ENCODE assay signal across 26 mouse cellular contexts in genomic region chr8:116461472-116461871, GRCm38 (mm10). TPM values are rescaled to one million over a fixed set of nuclear protein-coding genes. Genes with fewer than 3 reads are reported as not detected.
DNase-seq lines count a peak whose midpoint lies in the region; ATAC-seq and TF ChIP-seq lines count a peak whose summit lies in the region.
"Had no signal": no experiment of that assay in that cellular context is flagged by ENCODE, and none has a peak within 500 bp of the region (broad histone marks: within the 10 kb centered on the region; RNA-seq: fewer than 3 reads in every experiment).

No protein-coding gene starts in this region.

- peak overlapping the region; percentile 36; the same call in 1 of the 2 replicates for H3K4me2 ChIP-seq in CH12.LX (ENCODE audit: insufficient read depth, low read depth, poor library complexity, severe bottlenecking)
- H3K4me2 ChIP-seq in midbrain, embryonic 11.5 days, result no peak overlapping the region
- no peak overlapping the region for H3K4me2 ChIP-seq in hindbrain, embryonic 12.5 days (replicated peaks)
- H3K4me2 ChIP-seq: embryonic facial prominence, embryonic 13.5 days; forebrain, embryonic 12.5 days; heart, embryonic 13.5 days; hindbrain, embryonic 13.5 days; intestine, embryonic 15.5 days had no signal

- no peak overlapping the region for H3K27ac ChIP-seq in CH12.LX (ENCODE audit: insufficient read depth, low read depth)
- H3K27ac ChIP-seq in midbrain, embryonic 11.5 days (ENCODE audit: low read depth, low read length), result no peak overlapping the region
- no peak overlapping the region for H3K27ac ChIP-seq in hindbrain, embryonic 12.5 days
- H3K27ac ChIP-seq: embryonic facial prominence, embryonic 13.5 days; forebrain, embryonic 12.5 days; heart, embryonic 13.5 days; hindbrain, embryonic 13.5 days; hindbrain, postnatal 0 days; intestine, embryonic 15.5 days had no signal

- TF ChIP-seq POLR2A in CH12.LX (IDR thresholded peaks at IDR 0.05; ENCODE audit: low read depth, low read length), result no peak

- H3K27me3 ChIP-seq in CH12.LX (replicated peaks), result no peaks in the 10 kb centered on the region
- H3K27me3 ChIP-seq in midbrain, embryonic 11.5 days (ENCODE audit: control insufficient read depth, insufficient read depth, low read length), result no peaks in the 10 kb centered on the region
- H3K27me3 ChIP-seq in hindbrain, embryonic 12.5 days, result no peaks in the 10 kb centered on the region
- H3K27me3 ChIP-seq: embryonic facial prominence, embryonic 13.5 days; forebrain, embryonic 12.5 days; heart, embryonic 13.5 days; hindbrain, embryonic 13.5 days; intestine, embryonic 15.5 days had no signal

- no peak for TF ChIP-seq RAD21 in CH12.LX (IDR thresholded peaks at IDR 0.05; ENCODE audit: low read depth, low read length)

- DNase-seq in A20 (ENCODE audit: low read depth, low spot score) (peak; percentile 59), CH12.LX (ENCODE audit: extremely low read depth) (no peak)
- peak; percentile 12 to 28 for DNase-seq in thymus, postnatal 10 days (ENCODE audit: low spot score in 2 of 2)
- DNase-seq in spleen, postnatal 36 days (ENCODE audit: low spot score in 2 of 2), result no peak
- DNase-seq in midbrain, embryonic 11.5 days (ENCODE audit: low spot score, missing footprints), result no peak
- DNase-seq in cerebellum, postnatal 14 days, result no peak
- DNase-seq: adrenal gland, adult 2 months; adrenal gland, postnatal 25 days; cerebellum, adult 8-10 months; cerebellum, postnatal 25 days; forebrain, postnatal 0 days; gastrocnemius, postnatal 14 days; heart, postnatal 36 days had no signal

- no peaks in the 10 kb centered on the region for H3K36me3 ChIP-seq in CH12.LX (replicated peaks in 1 of 2; ENCODE audit: control insufficient read depth in 1 of 2, insufficient read depth in 1 of 2, low read length in 1 of 2)
- no peaks in the 10 kb centered on the region for H3K36me3 ChIP-seq in midbrain, embryonic 11.5 days (ENCODE audit: control insufficient read depth, insufficient read depth, low read length)
- H3K36me3 ChIP-seq in hindbrain, embryonic 12.5 days, result no peaks in the 10 kb centered on the region
- H3K36me3 ChIP-seq: embryonic facial prominence, embryonic 13.5 days; forebrain, embryonic 12.5 days; heart, embryonic 13.5 days; hindbrain, embryonic 13.5 days; intestine, embryonic 15.5 days had no signal

- WGBS in midbrain, embryonic 11.5 days, result 77% methylated on average over 4 of the region's 4 CpGs
- WGBS in hindbrain, embryonic 12.5 days, result 79% methylated on average over 4 of the region's 4 CpGs

- ATAC-seq in inflammation-experienced regulatory T-cells, adult 6 months, result peak; percentile 85
- no peak for ATAC-seq in midbrain, embryonic 11.5 days (ENCODE audit: low FRiP score)
- no peak for ATAC-seq in hindbrain, embryonic 12.5 days (ENCODE audit: low FRiP score)
- ATAC-seq: forebrain, postnatal 0 days; hindbrain, postnatal 0 days; intestine, embryonic 15.5 days; Patski had no signal

- H3K9me3 ChIP-seq in CH12.LX (replicated peaks; ENCODE audit: low read length), result no peaks in the 10 kb centered on the region
- H3K9me3 ChIP-seq in midbrain, embryonic 11.5 days (ENCODE audit: control insufficient read depth, low read length), result no peaks in the 10 kb centered on the region
- no peaks in the 10 kb centered on the region for H3K9me3 ChIP-seq in hindbrain, embryonic 12.5 days (replicated peaks)
- H3K9me3 ChIP-seq: forebrain, embryonic 12.5 days; heart, embryonic 13.5 days; hindbrain, embryonic 13.5 days; intestine, embryonic 15.5 days had no signal

- no peak overlapping the region for H3K4me3 ChIP-seq in CH12.LX (replicated peaks in 1 of 3; ENCODE audit: low read depth in 2 of 3, low read length in 2 of 3, poor library complexity in 1 of 3)
- no peak overlapping the region for H3K4me3 ChIP-seq in midbrain, embryonic 11.5 days (ENCODE audit: low read depth, low read length)
- no peak overlapping the region for H3K4me3 ChIP-seq in hindbrain, embryonic 12.5 days
- H3K4me3 ChIP-seq: embryonic facial prominence, embryonic 13.5 days; forebrain, embryonic 12.5 days; heart, embryonic 13.5 days; hindbrain, embryonic 13.5 days; intestine, embryonic 15.5 days had no signal

- TF ChIP-seq EP300 in CH12.LX (IDR thresholded peaks at IDR 0.05; ENCODE audit: low read length), result no peak

- no peaks in the 10 kb centered on the region for H3K79me2 ChIP-seq in CH12.LX (replicated peaks; ENCODE audit: control insufficient read depth, extremely low read depth, insufficient read depth, poor library complexity, severe bottlenecking)

- in situ Hi-C loops in CH12.LX (cut with MboI; ENCODE audit: low pct_ligation_motif_present, low pct_unique_long_range_greater_than_20kb, low sequenced_read_pairs), result no loop called here

- peaks cover 0 to 4% of the 10 kb centered on the region in 2 experiments; a peak in 1 of 4 replicates for H3K4me1 ChIP-seq in CH12.LX (ENCODE audit: control insufficient read depth in 1 of 2, insufficient read depth in 2 of 2)
- no peaks in the 10 kb centered on the region for H3K4me1 ChIP-seq in midbrain, embryonic 11.5 days (ENCODE audit: control insufficient read depth, insufficient read depth, low read length)
- no peaks in the 10 kb centered on the region for H3K4me1 ChIP-seq in hindbrain, embryonic 12.5 days
- H3K4me1 ChIP-seq: embryonic facial prominence, embryonic 13.5 days; forebrain, embryonic 12.5 days; heart, embryonic 13.5 days; hindbrain, embryonic 13.5 days; intestine, embryonic 15.5 days had no signal

- no peak for TF ChIP-seq CTCF in CH12.LX (conservative IDR thresholded peaks at IDR 0.05 in 1 of 2, IDR thresholded peaks at IDR 0.05 in 1 of 2; ENCODE audit: low read depth in 2 of 2, low read length in 2 of 2)

- H3K9ac ChIP-seq in CH12.LX (ENCODE audit: insufficient read depth, low read depth), result no peak overlapping the region
- H3K9ac ChIP-seq in midbrain, embryonic 11.5 days (ENCODE audit: low read length), result no peak overlapping the region
- H3K9ac ChIP-seq in hindbrain, embryonic 12.5 days, result no peak overlapping the region
- H3K9ac ChIP-seq: embryonic facial prominence, embryonic 13.5 days; forebrain, embryonic 12.5 days; forebrain, postnatal 0 days; heart, embryonic 13.5 days; hindbrain, embryonic 13.5 days; intestine, embryonic 15.5 days had no signal

- dilution Hi-C loops in CH12.LX (cut with MboI; ENCODE audit: extremely low pct_ligation_motif_present, extremely low pct_unique_long_range_greater_than_20kb, low sequenced_read_pairs), result no loop called here

TF ChIP-seq in CH12.LX, 34 proteins besides CTCF, POLR2A, EP300 and RAD21:
- TF ChIP-seq ETS1 (conservative IDR thresholded peaks at IDR 0.05; ENCODE audit: low read depth, low read length) (no peak), USF1 (IDR thresholded peaks at IDR 0.05; ENCODE audit: low read depth, low read length) (no peak), SIN3A (IDR thresholded peaks at IDR 0.05; ENCODE audit: low read length) (no peak), HCFC1 (IDR thresholded peaks at IDR 0.05; ENCODE audit: low read depth, low read length) (no peak), IRF4 (IDR thresholded peaks at IDR 0.05; ENCODE audit: low read depth, low read length) (no peak), NELFE (IDR thresholded peaks at IDR 0.05; ENCODE audit: low read depth, low read length) (no peak), MYC (IDR thresholded peaks at IDR 0.05; ENCODE audit: low read depth, low read length) (no peak), PAX5 (IDR thresholded peaks at IDR 0.05; ENCODE audit: low read length) (no peak), TCF12 (IDR thresholded peaks at IDR 0.05; ENCODE audit: low read depth, low read length) (no peak), CHD1 (IDR thresholded peaks at IDR 0.05; ENCODE audit: low read depth, low read length) (no peak), UBTF (IDR thresholded peaks at IDR 0.05; ENCODE audit: low read depth, low read length) (no peak), ZKSCAN1 (IDR thresholded peaks at IDR 0.05; ENCODE audit: borderline replicate concordance, low read depth, low read length) (no peak), ZNF384 (IDR thresholded peaks at IDR 0.05; ENCODE audit: low read depth, low read length) (no peak), USF2 (conservative IDR thresholded peaks at IDR 0.05; ENCODE audit: low read depth, low read length) (no peak), POLR2AphosphoS2 (IDR thresholded peaks at IDR 0.05; ENCODE audit: low read depth, low read length) (no peak), JUND (conservative IDR thresholded peaks at IDR 0.05; ENCODE audit: low read depth, low read length) (no peak), MXI1 (IDR thresholded peaks at IDR 0.05; ENCODE audit: low read depth, low read length) (no peak), MAFK (IDR thresholded peaks at IDR 0.05; ENCODE audit: insufficient replicate concordance, low read length) (no peak), TBP (conservative IDR thresholded peaks at IDR 0.05; ENCODE audit: low read depth, low read length) (no peak), BHLHE40 (IDR thresholded peaks at IDR 0.05; ENCODE audit: low read depth, low read length) (no peak)

RNA-seq across cellular contexts. Expression of gene Dynlrb2, which starts 43.3 kb away (rescaled TPM):
- total RNA-seq in CH12.LX (2012; rRNA removed) (0.34 TPM in 1 of 2 replicates, not detected in the other), CH12.LX (2014; rRNA removed) (not detected in 2 replicates)
- polyA plus RNA-seq in CH12.LX (2012; ENCODE audit: insufficient read length, low read depth), result 0.49 TPM in 1 of 2 replicates, not detected in the other
- polyA plus RNA-seq in inflammation-experienced regulatory T-cells, adult 6 months (2017; shearing (Covaris generic)), result not detected
- 0.68 and 0.70 TPM in 2 replicates for polyA plus RNA-seq in midbrain, embryonic 11.5 days (2014; fragmentation: Nextera tagmentation; extraction: Ambion mirVana)
- polyA plus RNA-seq in hindbrain, embryonic 12.5 days (2016; fragmentation: Nextera tagmentation; extraction: Ambion mirVana), result 18.3 and 23.5 TPM in 2 replicates
- total RNA-seq: adrenal gland, adult 2 months; adrenal gland, postnatal 25 days; gastrocnemius, adult 18-20 months; gastrocnemius, postnatal 14 days; heart, adult 8-10 months; heart, postnatal 36 days; MEL had no signal
- polyA plus RNA-seq: adrenal gland, adult 2 months; embryonic facial prominence, embryonic 13.5 days; heart, embryonic 13.5 days; heart, postnatal 0 days; intestine, embryonic 15.5 days had no signal

Comparison
In these comparisons a context has a peak if more than half of its experiments do, and no peak if none do; other contexts are left out.
1. DNase-seq: peak in A20 (single experiment) and thymus, postnatal 10 days (2 of 2); none in CH12.LX (single experiment), spleen, postnatal 36 days (0 of 2), midbrain, embryonic 11.5 days (single experiment) and cerebellum, postnatal 14 days (0 of 2).
2. RNA of gene Dynlrb2, which starts 43.3 kb away (polyA plus RNA-seq): 18.3 to 23.5 TPM in hindbrain, embryonic 12.5 days; 0.68 to 0.70 TPM in midbrain, embryonic 11.5 days, 0.49 TPM in CH12.LX and not detected in inflammation-experienced regulatory T-cells, adult 6 months; every median in the first group is over 10 times any median in the second.